Mouse (Mus musculus) E14TG2a.4 (cell line): Measurements from ENCODE around the gene Med12l.

Experiments
- CTCF ChIP-seq: conservative IDR thresholded peaks from 2 replicates; pipeline ENCODE4 v1.5.1; 2014; ENCODE audit warnings: low read length
- NANOG ChIP-seq: IDR thresholded peaks from 2 replicates; pipeline ENCODE4 v1.6.1; 2014; ENCODE audit warnings: borderline replicate concordance, low read length, mixed read lengths

DNA sequence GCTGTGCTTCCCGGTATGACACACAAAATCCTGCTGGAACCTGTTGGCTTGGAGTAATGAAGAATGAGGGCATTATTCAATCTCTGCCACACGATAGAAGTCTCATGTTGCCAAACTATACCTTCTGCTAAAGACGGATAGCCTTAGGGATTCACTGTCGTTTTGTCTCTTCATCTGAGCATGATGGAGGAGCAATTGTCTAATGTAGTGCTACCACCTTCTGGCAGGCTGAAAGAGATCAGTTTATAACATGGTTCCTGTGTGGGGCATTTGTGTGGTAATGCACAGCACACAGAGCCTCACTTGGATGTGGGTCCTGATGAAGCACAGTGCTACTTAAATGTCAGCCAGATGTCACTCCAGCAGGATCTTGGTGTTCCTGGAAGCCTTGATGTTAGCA lies 163.6 kb downstream of the Med12l start:
- TF ChIP-seq NANOG, result no peak
- no peak for TF ChIP-seq CTCF
